Mouse (Mus musculus) yolk sac, embryonic 10.5 days (tissue): ENCODE measurements around the gene Catsper3.

ENCODE experiments used
- DNase-seq: peaks from one replicate; pipeline ENCODE4 v3.0.0-alpha.2; 2017; ENCODE audit warnings: low spot score

The Catsper3 gene

DNA sequence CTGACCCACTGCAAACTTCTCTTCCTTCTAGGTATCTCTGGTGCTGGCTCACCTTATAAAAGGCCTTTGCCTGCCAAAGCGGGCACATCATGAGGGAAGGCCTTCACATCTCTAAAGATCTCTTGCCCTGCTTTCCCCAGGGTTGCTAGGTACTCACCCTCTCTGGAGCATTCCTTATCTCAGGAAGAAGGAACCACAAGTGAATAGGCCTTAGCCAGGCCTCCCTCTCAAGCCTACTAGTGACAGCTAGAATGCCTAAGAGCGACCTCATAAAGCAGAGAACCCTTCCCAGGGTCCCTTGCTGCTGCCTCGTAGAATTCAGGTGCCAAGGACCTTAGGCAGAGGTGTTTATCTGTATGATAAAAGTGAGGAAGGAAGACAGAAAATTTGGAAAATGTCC is at the start of gene Catsper3:
Gene Catsper3 (plus strand): TSS at position 301 of the 400 bp plus-strand sequence.
- no peak for DNase-seq

DNA sequence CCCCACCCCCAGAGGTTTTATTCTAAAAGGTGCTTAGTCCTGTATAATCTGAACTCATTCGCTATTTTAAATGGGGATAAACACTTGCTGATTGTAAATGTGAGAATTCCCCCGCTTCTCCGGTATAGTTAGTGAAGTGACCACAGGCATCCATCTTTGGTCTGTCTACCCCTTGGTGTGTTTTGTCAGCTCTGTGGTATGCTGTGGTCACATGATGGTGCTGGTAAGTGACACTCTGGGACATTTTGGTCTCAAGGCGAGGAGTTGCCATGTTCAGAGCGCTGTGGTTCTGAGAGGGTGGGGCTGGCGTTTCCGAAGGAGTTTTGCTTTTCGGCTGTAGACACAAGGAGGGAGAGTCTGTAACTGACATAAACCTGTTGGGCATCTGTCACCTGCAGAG is 46.5 kb upstream of the Catsper3 start:
- no peak for DNase-seq

- DNase-seq, result no peak
These were observed 42.1 kb upstream of the Catsper3 start for GRCm38 (mm10) chr13:55742306-55742705.

DNA sequence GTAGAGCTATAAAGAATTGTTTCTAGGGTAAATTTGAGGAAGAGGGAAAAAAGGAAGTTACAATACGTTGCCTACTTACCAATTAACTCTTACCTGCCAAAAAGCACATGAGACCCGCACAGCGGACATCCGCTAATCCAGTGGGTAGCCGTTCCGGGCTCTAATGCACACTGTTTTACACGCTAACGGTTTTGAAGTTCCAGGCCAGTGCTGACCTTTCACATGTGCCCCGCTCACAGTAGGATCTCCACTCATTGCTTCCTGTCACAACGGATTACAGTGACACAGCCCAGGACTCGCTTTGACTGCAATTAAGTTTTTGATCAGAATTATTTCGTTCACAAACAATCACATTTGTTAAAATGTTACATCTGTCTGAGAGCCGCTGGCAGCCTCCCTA is 30.0 kb upstream of the Catsper3 start:
- DNase-seq, result no peak

- DNase-seq, result no peak
These were observed 27.6 kb upstream of the Catsper3 start for GRCm38 (mm10) chr13:55756789-55757188.

- DNase-seq, result no peak
These were observed 26.7 kb upstream of the Catsper3 start for GRCm38 (mm10) chr13:55757645-55758044.

- DNase-seq, result no peak
These were observed 23.8 kb upstream of the Catsper3 start for GRCm38 (mm10) chr13:55760576-55760975.

DNA sequence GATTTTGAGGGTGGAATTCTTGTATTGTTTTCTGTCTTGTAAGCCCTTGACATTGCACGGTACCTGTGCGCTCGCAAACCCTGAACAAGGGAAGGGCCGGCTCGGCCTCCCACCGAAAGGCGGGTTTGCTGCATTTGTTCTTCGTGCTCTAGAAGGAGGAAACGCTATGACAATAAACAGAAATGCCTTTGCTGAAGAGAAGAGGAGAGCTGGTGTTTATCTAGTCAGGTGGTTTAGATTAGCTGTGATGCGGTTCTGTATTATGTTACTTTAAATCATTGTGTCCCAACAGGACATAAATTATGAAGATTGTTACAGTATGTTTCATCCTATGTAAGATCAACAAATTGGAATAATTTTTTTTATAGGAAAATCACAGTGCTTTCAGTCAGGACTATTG is 22.9 kb upstream of the Catsper3 start:
- no peak for DNase-seq

DNA sequence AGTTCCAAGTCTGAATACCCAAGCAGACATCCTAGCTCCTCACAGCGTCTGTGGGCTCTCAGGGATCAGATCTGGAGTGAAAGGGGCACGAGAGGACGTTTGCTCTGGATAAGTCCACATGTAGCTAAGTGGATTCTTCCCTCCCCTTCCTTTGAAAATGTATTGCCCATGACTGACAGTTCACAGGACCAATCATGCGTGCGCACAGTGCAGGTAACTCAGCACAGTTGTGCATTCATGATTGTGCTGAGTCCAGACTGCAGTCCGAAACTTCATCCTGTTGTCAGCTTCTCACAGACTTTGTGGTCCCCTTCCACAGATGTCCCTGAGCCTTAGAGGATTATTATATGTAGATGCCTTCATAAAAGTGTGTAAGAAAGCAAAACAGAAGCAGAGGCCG is 10.0 kb upstream of the Catsper3 start:
- no peak for DNase-seq

GRCm38 (mm10) chr13:55775056-55775455 is 9.3 kb upstream of the Catsper3 start:
- DNase-seq, result peak; percentile 30

- no peak for DNase-seq
These were observed 1.8 kb downstream of the Catsper3 start for GRCm38 (mm10) chr13:55786120-55786519.

- no peak for DNase-seq
These were observed 16.9 kb downstream of the Catsper3 start for GRCm38 (mm10) chr13:55801246-55801645.

DNA sequence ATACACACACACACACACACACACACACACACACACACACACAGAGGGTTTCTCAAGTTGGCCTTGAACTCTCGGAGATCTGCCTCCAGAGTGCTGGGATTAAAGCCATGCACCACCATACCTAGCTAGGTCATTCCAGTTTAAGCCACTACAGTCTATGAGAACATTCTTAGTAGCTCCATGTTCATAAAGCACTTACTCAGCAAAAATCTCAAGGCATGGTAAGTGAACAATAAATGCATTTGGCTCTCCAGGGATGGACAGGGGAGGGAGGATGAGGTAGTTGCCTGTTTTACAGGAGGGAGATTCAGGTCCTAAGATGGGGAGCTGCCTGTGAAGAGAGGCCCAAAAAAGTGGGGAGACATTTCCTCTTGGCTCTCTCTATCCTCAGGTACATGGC is 19.6 kb downstream of the Catsper3 start:
- DNase-seq, result no peak

- no peak for DNase-seq
These were observed 24.8 kb downstream of the Catsper3 start for GRCm38 (mm10) chr13:55809041-55809623.

DNA sequence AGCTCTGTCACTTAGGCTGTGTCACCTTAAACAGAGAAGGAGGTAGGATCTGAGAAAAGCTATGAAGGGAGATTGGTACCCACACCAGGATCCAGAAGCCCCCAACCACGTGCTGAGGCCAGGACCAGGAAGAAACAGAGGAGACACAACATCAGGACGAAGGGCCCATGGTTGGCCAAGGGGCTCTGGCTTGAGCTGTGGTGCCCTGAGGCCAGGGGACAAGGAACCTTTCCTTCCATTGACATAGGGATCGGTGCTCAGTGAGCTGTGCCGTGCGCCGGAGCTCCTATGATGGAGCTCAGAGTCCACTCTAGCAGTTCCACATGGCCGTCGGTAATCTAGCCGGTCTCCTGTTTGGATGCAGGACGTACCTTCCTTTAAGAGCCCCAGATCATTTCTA is 25.3 kb downstream of the Catsper3 start:
- DNase-seq, result no peak

GRCm38 (mm10) chr13:55810947-55811346 is 26.6 kb downstream of the Catsper3 start:
- DNase-seq, result no peak

GRCm38 (mm10) chr13:55813490-55814016 is 29.2 kb downstream of the Catsper3 start:
- no peak for DNase-seq

- DNase-seq, result no peak
These were observed 30.5 kb downstream of the Catsper3 start for GRCm38 (mm10) chr13:55814834-55815233.

DNA sequence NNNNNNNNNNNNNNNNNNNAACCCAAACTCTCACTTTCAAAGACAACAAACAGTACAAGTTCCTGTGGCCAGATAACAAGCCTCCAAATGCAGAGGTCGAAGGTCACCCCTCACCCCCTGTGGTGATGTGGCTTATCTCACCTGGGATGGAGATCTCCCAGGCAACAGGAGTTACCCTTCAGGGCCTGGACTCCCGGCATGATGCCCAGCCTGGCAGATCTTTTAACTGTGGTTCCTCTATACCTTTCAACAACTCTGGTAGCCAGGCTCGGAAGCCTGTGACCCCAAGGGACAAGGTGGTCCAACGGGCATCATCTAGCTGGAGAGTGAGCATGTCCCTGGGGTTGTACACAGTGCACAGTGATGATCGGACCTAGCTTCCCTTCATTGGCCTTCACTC is 38.1 kb downstream of the Catsper3 start:
- no peak for DNase-seq

DNA sequence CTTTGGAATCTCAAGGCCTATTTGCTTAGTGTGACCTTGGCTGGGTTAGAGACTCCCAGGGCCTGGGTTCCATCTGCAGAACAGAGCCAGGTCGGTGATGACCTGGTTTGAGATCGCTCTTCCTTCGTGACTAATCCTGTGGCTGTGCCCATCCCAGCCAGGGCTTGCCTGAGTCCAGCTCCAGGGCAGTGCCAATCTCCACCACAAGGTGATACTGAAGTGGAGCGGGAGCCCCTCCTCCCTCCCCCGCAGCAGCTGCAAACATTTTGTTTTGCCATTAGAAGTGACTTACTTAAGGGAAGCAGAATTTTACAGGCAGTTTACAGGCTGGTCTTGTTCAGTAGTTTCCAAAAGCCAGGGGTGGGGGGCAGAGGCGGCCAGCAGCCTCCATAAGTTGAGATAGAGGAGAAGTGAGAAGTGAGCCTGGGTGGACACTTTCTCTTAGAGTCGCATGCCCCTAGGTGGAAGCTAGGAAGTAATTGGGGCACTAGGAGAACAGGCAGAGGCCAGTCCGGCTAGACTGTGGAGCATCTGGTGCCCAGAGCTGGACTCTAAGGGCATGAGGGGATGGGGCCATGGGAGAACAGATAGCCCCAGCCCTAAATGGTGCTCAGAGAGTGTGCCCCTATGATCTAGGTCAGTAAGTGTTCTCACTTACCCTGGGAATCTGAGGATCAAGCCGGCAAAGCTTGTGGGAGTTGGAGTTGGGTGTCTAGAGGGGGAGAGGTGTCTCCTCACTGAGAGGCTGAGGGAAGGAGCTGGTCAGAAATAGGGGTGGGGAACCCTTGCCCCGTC is 40.0 kb downstream of the Catsper3 start:
- DNase-seq, result peak; percentile 32

DNA sequence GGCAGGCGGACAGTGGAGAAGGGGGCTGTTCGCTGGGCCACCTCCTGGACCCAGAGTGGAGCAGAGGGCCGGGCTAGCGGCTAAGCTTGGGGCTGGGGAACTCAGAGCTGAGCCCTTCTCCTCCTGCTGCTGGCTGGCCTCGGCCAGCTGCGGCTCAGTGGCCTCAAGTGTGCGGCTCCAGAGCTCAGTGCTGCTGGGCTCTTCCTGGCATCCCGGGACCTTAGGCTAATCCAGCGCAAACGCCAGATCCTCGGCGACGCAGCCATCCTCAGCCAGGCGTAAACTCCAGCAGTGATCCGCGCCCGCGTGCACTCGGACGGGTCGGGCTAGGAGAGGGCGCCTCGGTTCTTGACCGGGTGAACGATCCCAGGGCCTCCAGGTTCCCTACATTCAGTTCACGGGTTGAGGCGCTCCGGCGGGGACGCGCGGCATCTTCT is 40.9 kb downstream of the Catsper3 start:
- peak; percentile 27 for DNase-seq

- DNase-seq, result peak; percentile 26
These were observed 41.8 kb downstream of the Catsper3 start for GRCm38 (mm10) chr13:55826008-55826671.
